Mouse (Mus musculus): ENCODE data around the gene Bola1.
A peak's percentile ranks its signal among the peaks of the same experiment; 100 is the strongest.

The Bola1 gene

DNA sequence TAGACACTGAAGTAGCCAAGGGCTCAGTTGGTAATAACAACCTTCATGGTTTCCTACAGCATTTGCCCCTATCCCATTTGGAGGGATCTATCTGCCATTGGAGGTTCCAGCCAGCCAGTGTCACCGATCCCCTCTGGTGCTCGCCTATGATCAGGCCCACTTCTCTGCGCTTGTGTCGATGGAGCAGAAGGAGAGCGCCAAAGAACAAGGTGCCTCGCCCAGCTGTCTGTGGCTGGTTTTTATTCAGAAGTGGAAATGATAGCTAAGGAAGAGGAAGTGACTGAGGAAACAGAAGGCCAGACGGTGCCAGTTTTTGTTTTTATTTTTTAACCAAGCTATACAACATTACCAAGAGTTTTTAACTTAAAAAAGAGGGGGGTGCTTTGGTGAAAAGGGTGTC is 67.7 kb downstream of the Bola1 start:
- DNase-seq (ENCODE audit: low spot score): no peak

DNA sequence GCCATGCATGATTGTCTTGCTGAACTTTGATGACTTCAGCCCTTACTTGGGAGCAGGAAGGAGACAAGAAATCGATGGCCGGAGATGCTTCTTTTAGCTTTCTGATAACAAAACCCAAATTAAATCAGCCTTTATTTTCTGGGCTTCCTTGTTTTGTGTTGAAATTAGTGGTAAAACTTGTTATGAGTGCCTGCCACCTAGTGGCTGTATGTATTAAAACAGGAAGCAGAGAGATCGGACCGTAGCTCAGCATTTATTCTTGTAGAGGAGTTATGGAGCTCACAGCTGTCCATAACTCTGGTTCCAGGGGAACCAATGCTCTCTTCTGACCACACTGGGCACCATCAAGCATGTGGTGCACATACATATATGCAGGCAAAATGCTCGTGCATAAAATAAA is 71.6 kb downstream of the Bola1 start:
- DNase-seq (ENCODE audit: low spot score): peak; percentile 17

Data from spleen, adult 12 weeks (tissue).